Mouse (Mus musculus) forebrain, postnatal 0 days (tissue): ENCODE measurements around the gene Rcsd1. TPM values are rescaled to one million over a fixed set of nuclear protein-coding genes. Genes with fewer than 3 reads are reported as not detected.
A peak's percentile ranks its signal among the peaks of the same experiment; 100 is the strongest.

ENCODE experiments used
- ATAC-seq: fragments of 200-750 bp; cut with Nextera tagmentation; 2 replicates; pipeline ENCODE4 v1.8.0; 2017; ENCODE audit warnings: mild to moderate bottlenecking, moderate library complexity
- DNase-seq: peaks from one replicate; pipeline ENCODE4 v3.0.0-alpha.2; 2015
- H3K27ac ChIP-seq: fragments of 300-500 bp; sonication (generic); 2 replicates; pipeline ENCODE4 v1.5.1; 2014; ENCODE audit warnings: low read depth, mild to moderate bottlenecking, antibody characterized with exemption, low read length, moderate library complexity, mixed read lengths
- H3K27me3 ChIP-seq: fragments of 300-500 bp; sonication (generic); 2 replicates; pipeline ENCODE4 v1.6.1; 2014; ENCODE audit warnings: mild to moderate bottlenecking, low read length, mixed read lengths; ENCODE audit not compliant: insufficient read depth
- H3K36me3 ChIP-seq: fragments of 300-500 bp; sonication (generic); 2 replicates; pipeline ENCODE4 v1.6.1; 2014; ENCODE audit warnings: mild to moderate bottlenecking, moderate library complexity; ENCODE audit not compliant: insufficient read depth
- H3K4me1 ChIP-seq: fragments of 300-500 bp; sonication (generic); 2 replicates; pipeline ENCODE4 v1.6.1; 2014; ENCODE audit warnings: antibody characterized with exemption; ENCODE audit not compliant: insufficient read depth
- H3K4me2 ChIP-seq: fragments of 300-500 bp; sonication (generic); 2 replicates; pipeline ENCODE4 v1.6.1; 2014; ENCODE audit warnings: low read depth, mild to moderate bottlenecking, moderate library complexity
- H3K4me3 ChIP-seq: fragments of 300-500 bp; sonication (generic); 2 replicates; pipeline ENCODE4 v1.5.1; 2014; ENCODE audit warnings: low read depth, low read length, mixed read lengths
- H3K9ac ChIP-seq: fragments of 300-500 bp; sonication (generic); 2 replicates; pipeline ENCODE4 v1.6.1; 2014; ENCODE audit warnings: mild to moderate bottlenecking
- H3K9me3 ChIP-seq: fragments of 300-500 bp; sonication (generic); 2 replicates; pipeline ENCODE4 v1.6.1; 2016; ENCODE audit warnings: low read length
- CTCF ChIP-seq: sonication (generic); IDR thresholded peaks from 2 replicates; pipeline ENCODE4 v1.5.1; 2016; ENCODE audit warnings: antibody characterized with exemption, control low read depth, low read depth
- WGBS: fragments of 180-500 bp; shearing (Covaris S2); extraction: QIAGEN DNeasy Blood & Tissue Kit; methylation state at CpG from one replicate; pipeline ENCODE4 v1.1.7; 2014; 5-methylcytosine and 5-hydroxymethylcytosine counted together
- polyA plus RNA-seq: library from polyadenylated mRNA; unstranded; fragments of >200 nt; fragmentation: Nextera tagmentation; extraction: Ambion mirVana; gene quantifications from 2 replicates; pipeline ENCODE4 v1.2.1, GENCODE M21; 2015
- total RNA-seq: library from RNA; depleted of rRNA; stranded (reverse); fragments of >200 nt; gene quantifications from 2 replicates; pipeline ENCODE4 v1.2.3, GENCODE M21; 2014

Gene Rcsd1
- total and polyA plus RNA-seq, 2 experiments from 2014 or later = 7.5 to 8.0 TPM

- Histone ChIP-seq H3K4me3 (peak overlapping the region; percentile 54), H3K4me1 (no peaks in the 10 kb centered on the region), H3K36me3 (no peaks in the 10 kb centered on the region), H3K27me3 (peaks cover 12% of the 10 kb centered on the region; the same call in 1 of the 2 replicates), H3K27ac (no peak overlapping the region), H3K9me3 (no peaks in the 10 kb centered on the region), H3K4me2 (peak overlapping the region; percentile 100), H3K9ac (peak overlapping the region; percentile 58; the same call in 1 of the 2 replicates)
- TF ChIP-seq CTCF = no peak
- no peak for DNase-seq
- 30% methylated on average over 10 of the region's 10 CpGs for WGBS
- ATAC-seq = no peak
Observed at GRCm38 (mm10) chr1:165707241-165707639, 2.3 kb downstream of the Rcsd1 start.

- no peaks in the 10 kb centered on the region for H3K4me1 ChIP-seq
- no peak overlapping the region for H3K9ac ChIP-seq
- H3K27ac ChIP-seq = no peak overlapping the region
- 79% methylated on average over 4 of the region's 4 CpGs for WGBS
- H3K27me3 ChIP-seq = peaks cover 15% of the 10 kb centered on the region; the same call in 1 of the 2 replicates
- no peak for DNase-seq
- TF ChIP-seq CTCF = no peak
- no peak overlapping the region for H3K4me2 ChIP-seq
- no peaks in the 10 kb centered on the region for H3K9me3 ChIP-seq
- ATAC-seq = no peak
- H3K36me3 ChIP-seq = no peaks in the 10 kb centered on the region
- H3K4me3 ChIP-seq = no peak overlapping the region
Observed at GRCm38 (mm10) chr1:165706492-165706891, 3.1 kb downstream of the Rcsd1 start.

- no peak for TF ChIP-seq CTCF
- Histone ChIP-seq H3K4me3 (no peak overlapping the region), H3K36me3 (no peaks in the 10 kb centered on the region), H3K27ac (no peak overlapping the region), H3K4me2 (no peak overlapping the region), H3K9ac (no peak overlapping the region), H3K27me3 (peaks cover 15% of the 10 kb centered on the region; the same call in 1 of the 2 replicates), H3K9me3 (no peaks in the 10 kb centered on the region), H3K4me1 (no peaks in the 10 kb centered on the region)
- ATAC-seq (no peak), DNase-seq (no peak)
- 91% methylated on average over 7 of the region's 7 CpGs for WGBS
Observed at GRCm38 (mm10) chr1:165705868-165706348, 3.6 kb downstream of the Rcsd1 start.

- H3K27ac ChIP-seq = no peak overlapping the region
- no peaks in the 10 kb centered on the region for H3K4me1 ChIP-seq
- H3K9me3 ChIP-seq = no peaks in the 10 kb centered on the region
- TF ChIP-seq CTCF = no peak
- no peaks in the 10 kb centered on the region for H3K36me3 ChIP-seq
- DNase-seq (no peak), ATAC-seq (no peak)
- H3K27me3 ChIP-seq = peaks cover 15% of the 10 kb centered on the region; the same call in 1 of the 2 replicates
- H3K4me2 ChIP-seq = no peak overlapping the region
- no peak overlapping the region for H3K4me3 ChIP-seq
- no peak overlapping the region for H3K9ac ChIP-seq
- WGBS = 83% methylated on average over 6 of the region's 6 CpGs
Observed at GRCm38 (mm10) chr1:165705368-165705767, 4.2 kb downstream of the Rcsd1 start.

GRCm38 (mm10) chr1:165704841-165705240, 4.7 kb downstream of the Rcsd1 start:
- Histone ChIP-seq H3K4me2 (no peak overlapping the region), H3K9me3 (no peaks in the 10 kb centered on the region), H3K36me3 (no peaks in the 10 kb centered on the region), H3K4me3 (no peak overlapping the region), H3K27me3 (peaks cover 15% of the 10 kb centered on the region; the same call in 1 of the 2 replicates), H3K4me1 (no peaks in the 10 kb centered on the region), H3K9ac (no peak overlapping the region), H3K27ac (no peak overlapping the region)
- DNase-seq (no peak), ATAC-seq (no peak)
- TF ChIP-seq CTCF = no peak
- WGBS = 90% methylated on average over 3 of the region's 3 CpGs

GRCm38 (mm10) chr1:165702221-165703031, 7.1 kb downstream of the Rcsd1 start:
- no peak for ATAC-seq
- WGBS = 14% methylated on average over 19 of the region's 19 CpGs
- TF ChIP-seq CTCF = no peak

GRCm38 (mm10) chr1:165701562-165701961, 8.0 kb downstream of the Rcsd1 start:
- DNase-seq = no peak
- H3K27ac ChIP-seq = no peak overlapping the region
- no peak overlapping the region for H3K9ac ChIP-seq
- H3K4me3 ChIP-seq = no peak overlapping the region
- no peaks in the 10 kb centered on the region for H3K4me1 ChIP-seq
- ATAC-seq = no peak
- peaks cover 8% of the 10 kb centered on the region; the same call in 1 of the 2 replicates for H3K27me3 ChIP-seq
- H3K4me2 ChIP-seq = no peak overlapping the region
- H3K36me3 ChIP-seq = no peaks in the 10 kb centered on the region
- 68% methylated on average over 9 of the region's 9 CpGs for WGBS
- no peaks in the 10 kb centered on the region for H3K9me3 ChIP-seq
- TF ChIP-seq CTCF = no peak

More at GRCm38 (mm10) chr1:165702221-165703031, 7.1 kb downstream of the Rcsd1 start:
- Histone ChIP-seq H3K9ac (no peak overlapping the region), H3K27me3 (peaks cover 15% of the 10 kb centered on the region; the same call in 1 of the 2 replicates), H3K36me3 (no peaks in the 10 kb centered on the region), H3K27ac (no peak overlapping the region), H3K9me3 (no peaks in the 10 kb centered on the region), H3K4me3 (no peak overlapping the region), H3K4me2 (peak overlapping the region; percentile 30), H3K4me1 (no peaks in the 10 kb centered on the region)
- DNase-seq = no peak
